Mouse (Mus musculus) intestine, postnatal 0 days (tissue): ENCODE measurements around the gene Myt1. TPM values are rescaled to one million over a fixed set of nuclear protein-coding genes. Genes with fewer than 3 reads are reported as not detected.

Source experiments
- ATAC-seq: fragments of 200-750 bp; cut with Nextera tagmentation; 2 replicates; pipeline ENCODE4 v1.8.0; 2017; ENCODE audit warnings: mild to moderate bottlenecking, moderate TSS enrichment, moderate library complexity
- H3K27ac ChIP-seq: fragments of 300-500 bp; sonication (generic); 2 replicates; pipeline ENCODE4 v1.5.1; 2014; ENCODE audit warnings: mild to moderate bottlenecking, low read depth, low read length, moderate library complexity
- H3K27me3 ChIP-seq: fragments of 300-500 bp; sonication (generic); replicated peaks from 2 replicates; pipeline ENCODE4 v1.6.1; 2014; ENCODE audit warnings: low read length, mixed read lengths; ENCODE audit not compliant: control insufficient read depth, insufficient read depth
- H3K36me3 ChIP-seq: fragments of 300-500 bp; sonication (generic); 2 replicates; pipeline ENCODE4 v1.6.1; 2014; ENCODE audit warnings: mild to moderate bottlenecking, moderate library complexity; ENCODE audit not compliant: control insufficient read depth, insufficient read depth
- H3K4me1 ChIP-seq: fragments of 300-500 bp; sonication (generic); replicated peaks from 2 replicates; pipeline ENCODE4 v1.6.1; 2014; ENCODE audit warnings: antibody characterized with exemption, low read length, mixed read lengths; ENCODE audit not compliant: control insufficient read depth, insufficient read depth
- H3K4me2 ChIP-seq: fragments of 300-500 bp; sonication (generic); replicated peaks from 2 replicates; pipeline ENCODE4 v1.6.1; 2014; ENCODE audit warnings: low read depth, mild to moderate bottlenecking, moderate library complexity
- H3K4me3 ChIP-seq: fragments of 300-500 bp; sonication (generic); 2 replicates; pipeline ENCODE4 v1.5.1; 2014; ENCODE audit warnings: low read depth, low read length
- H3K9ac ChIP-seq: fragments of 300-500 bp; sonication (generic); 2 replicates; pipeline ENCODE4 v1.6.1; 2014; ENCODE audit warnings: mild to moderate bottlenecking, low read depth, low read length
- H3K9me3 ChIP-seq: fragments of 300-500 bp; sonication (generic); 2 replicates; pipeline ENCODE4 v1.6.1; 2016; ENCODE audit warnings: mixed run types; ENCODE audit not compliant: control insufficient read depth
- CTCF ChIP-seq: sonication (generic); IDR thresholded peaks from 2 replicates; pipeline ENCODE4 v1.5.1; 2016; ENCODE audit warnings: low read depth, mild to moderate bottlenecking, control low read depth, antibody characterized with exemption, moderate library complexity
- WGBS: fragments of 180-500 bp; shearing (Covaris S2); extraction: QIAGEN DNeasy Blood & Tissue Kit; methylation state at CpG from one replicate; pipeline ENCODE4 v1.1.7; 2014; 5-methylcytosine and 5-hydroxymethylcytosine counted together
- polyA plus RNA-seq: library from polyadenylated mRNA; unstranded; fragments of >200 nt; fragmentation: Nextera tagmentation; extraction: Ambion mirVana; gene quantifications from 2 replicates; pipeline ENCODE4 v1.2.1, GENCODE M21; 2015

The Myt1 gene
- polyA plus RNA-seq, 1 experiment from 2014 or later, result 0.46 TPM

GRCm38 (mm10) chr2:181721200-181721599, 41.9 kb upstream of the Myt1 start:
- H3K27ac ChIP-seq, result no peak overlapping the region
- no peaks in the 10 kb centered on the region for H3K36me3 ChIP-seq
- no peaks in the 10 kb centered on the region for H3K27me3 ChIP-seq
- H3K4me3 ChIP-seq, result no peak overlapping the region
- H3K4me2 ChIP-seq, result no peak overlapping the region
- H3K9ac ChIP-seq, result no peak overlapping the region
- H3K9me3 ChIP-seq, result no peaks in the 10 kb centered on the region
- TF ChIP-seq CTCF, result no peak
- no peaks in the 10 kb centered on the region for H3K4me1 ChIP-seq
- no peak for ATAC-seq

GRCm38 (mm10) chr2:181722213-181722612, 40.9 kb upstream of the Myt1 start:
- Histone ChIP-seq H3K4me1 (no peaks in the 10 kb centered on the region), H3K4me2 (no peak overlapping the region), H3K9ac (no peak overlapping the region), H3K27ac (no peak overlapping the region), H3K27me3 (no peaks in the 10 kb centered on the region), H3K9me3 (no peaks in the 10 kb centered on the region), H3K4me3 (no peak overlapping the region), H3K36me3 (no peaks in the 10 kb centered on the region)
- no peak for ATAC-seq
- TF ChIP-seq CTCF, result peak; percentile 84
- WGBS, result 12% methylated on average over 3 of the region's 3 CpGs

- Histone ChIP-seq H3K4me3 (no peak overlapping the region), H3K4me1 (no peaks in the 10 kb centered on the region), H3K36me3 (no peaks in the 10 kb centered on the region), H3K27me3 (no peaks in the 10 kb centered on the region), H3K9me3 (no peaks in the 10 kb centered on the region), H3K27ac (no peak overlapping the region), H3K4me2 (no peak overlapping the region), H3K9ac (no peak overlapping the region)
- no peak for ATAC-seq
- WGBS, result 57% methylated on average over 9 of the region's 9 CpGs
- no peak for TF ChIP-seq CTCF
These were observed 35.4 kb upstream of the Myt1 start for GRCm38 (mm10) chr2:181727659-181728262.

GRCm38 (mm10) chr2:181730051-181730450, 33.1 kb upstream of the Myt1 start:
- Histone ChIP-seq H3K4me1 (no peaks in the 10 kb centered on the region), H3K27ac (no peak overlapping the region), H3K9ac (no peak overlapping the region), H3K27me3 (no peaks in the 10 kb centered on the region), H3K4me2 (no peak overlapping the region), H3K4me3 (no peak overlapping the region), H3K36me3 (no peaks in the 10 kb centered on the region), H3K9me3 (no peaks in the 10 kb centered on the region)
- no peak for ATAC-seq
- no peak for TF ChIP-seq CTCF
- 60% methylated on average over 3 of the region's 3 CpGs for WGBS

- Histone ChIP-seq H3K36me3 (no peaks in the 10 kb centered on the region), H3K4me2 (no peak overlapping the region), H3K4me1 (no peaks in the 10 kb centered on the region), H3K9ac (no peak overlapping the region), H3K9me3 (no peaks in the 10 kb centered on the region), H3K4me3 (no peak overlapping the region), H3K27ac (no peak overlapping the region), H3K27me3 (no peaks in the 10 kb centered on the region)
- 46% methylated on average over 1 of the region's 1 CpGs for WGBS
- no peak for TF ChIP-seq CTCF
- no peak for ATAC-seq
These were observed 10.5 kb upstream of the Myt1 start for GRCm38 (mm10) chr2:181752626-181753025.

GRCm38 (mm10) chr2:181758147-181758725, 4.9 kb upstream of the Myt1 start:
- 68% methylated on average over 2 of the region's 2 CpGs for WGBS
- Histone ChIP-seq H3K36me3 (no peaks in the 10 kb centered on the region), H3K4me3 (no peak overlapping the region), H3K27me3 (no peaks in the 10 kb centered on the region), H3K9ac (no peak overlapping the region), H3K4me2 (no peak overlapping the region), H3K9me3 (no peaks in the 10 kb centered on the region), H3K27ac (no peak overlapping the region), H3K4me1 (no peaks in the 10 kb centered on the region)
- TF ChIP-seq CTCF, result no peak
- no peak for ATAC-seq
